Mouse (Mus musculus) ES-E14 (cell line): ENCODE data around the gene Theg.

Experiments
- CHD2 ChIP-seq: IDR thresholded peaks from 2 replicates; pipeline ENCODE4 v1.6.1; 2014; ENCODE audit warnings: mild to moderate bottlenecking, low read depth, low read length, inconsistent platforms
- HCFC1 ChIP-seq: IDR thresholded peaks from 2 replicates; pipeline ENCODE4 v1.6.1; 2012; ENCODE audit warnings: low read length, inconsistent platforms, borderline replicate concordance; ENCODE audit not compliant: insufficient read depth
- MAFK ChIP-seq: IDR thresholded peaks from 2 replicates; pipeline ENCODE4 v1.6.1; 2014; ENCODE audit warnings: mild to moderate bottlenecking, low read depth, low read length, inconsistent platforms; ENCODE audit not compliant: insufficient read depth
- ZC3H11A ChIP-seq: IDR thresholded peaks from 2 replicates; pipeline ENCODE4 v1.6.1; 2012; ENCODE audit warnings: low read depth, mild to moderate bottlenecking, inconsistent platforms, low read length, borderline replicate concordance
- ZNF384 ChIP-seq: IDR thresholded peaks from 2 replicates; pipeline ENCODE4 v1.6.1; 2012; ENCODE audit warnings: low read depth, low read length, inconsistent platforms

GRCm38 (mm10) chr10:79553176-79553575 is 34.0 kb downstream of the Theg start:
- TF ChIP-seq HCFC1 (no peak), MAFK (no peak), ZNF384 (no peak), CHD2 (no peak), ZC3H11A (no peak)
